Mouse (Mus musculus): Measurements from ENCODE around the gene Nav3.

Nav3 gene

GRCm38 (mm10) chr10:110380792-110381191 lies 75.2 kb downstream of the Nav3 start:
- DNase-seq, result no peak

- DNase-seq, result no peak
These were observed 83.1 kb downstream of the Nav3 start for GRCm38 (mm10) chr10:110372724-110373455.

DNA sequence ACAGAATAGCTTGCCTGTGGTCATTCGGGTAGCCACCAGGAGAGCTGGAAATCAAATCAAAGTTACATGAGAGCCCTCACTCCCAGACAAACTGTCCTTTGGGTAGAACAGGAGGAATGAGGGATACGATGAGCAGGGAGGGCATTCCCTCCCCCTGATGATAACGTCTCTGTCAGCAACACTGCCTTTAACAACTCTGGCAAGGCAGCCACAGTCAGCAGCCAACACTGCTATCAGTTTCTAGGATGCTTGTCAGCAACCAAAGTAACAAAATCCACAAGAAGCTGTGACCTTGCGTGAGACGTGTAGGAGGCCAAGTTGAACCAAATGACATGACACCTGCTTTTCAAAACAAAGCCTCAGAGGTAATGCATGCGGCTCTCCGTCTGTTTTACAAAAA lies 103.9 kb downstream of the Nav3 start:
- no peak for DNase-seq

DNA sequence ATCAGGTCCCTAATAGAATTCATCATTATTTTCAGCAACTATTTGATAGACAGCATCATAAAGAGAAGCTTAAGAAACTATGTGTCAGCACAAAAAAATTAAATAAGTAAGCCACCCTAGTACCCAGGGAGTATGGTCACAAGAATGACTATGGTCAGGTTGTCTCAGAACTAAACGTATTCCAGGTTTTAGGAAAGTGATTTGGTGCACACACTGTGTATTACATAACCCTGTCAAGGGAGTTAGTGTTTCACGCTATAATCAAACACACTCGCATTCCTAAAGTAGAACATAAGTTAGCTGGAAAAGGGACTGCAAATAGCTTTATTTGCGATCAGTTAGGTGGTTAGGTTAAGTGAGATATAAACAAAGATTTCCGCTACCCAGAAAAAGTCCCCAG lies 126.0 kb downstream of the Nav3 start:
- no peak for DNase-seq

- DNase-seq, result no peak
These were observed 126.4 kb downstream of the Nav3 start for GRCm38 (mm10) chr10:110329629-110330028.

GRCm38 (mm10) chr10:110322082-110322632 lies 133.8 kb downstream of the Nav3 start:
- DNase-seq, result no peak

GRCm38 (mm10) chr10:110317275-110317674 lies 138.7 kb downstream of the Nav3 start:
- DNase-seq, result no peak

GRCm38 (mm10) chr10:110314525-110314924 lies 141.5 kb downstream of the Nav3 start:
- DNase-seq, result no peak

GRCm38 (mm10) chr10:110313959-110314358 lies 142.0 kb downstream of the Nav3 start:
- no peak for DNase-seq

DNA sequence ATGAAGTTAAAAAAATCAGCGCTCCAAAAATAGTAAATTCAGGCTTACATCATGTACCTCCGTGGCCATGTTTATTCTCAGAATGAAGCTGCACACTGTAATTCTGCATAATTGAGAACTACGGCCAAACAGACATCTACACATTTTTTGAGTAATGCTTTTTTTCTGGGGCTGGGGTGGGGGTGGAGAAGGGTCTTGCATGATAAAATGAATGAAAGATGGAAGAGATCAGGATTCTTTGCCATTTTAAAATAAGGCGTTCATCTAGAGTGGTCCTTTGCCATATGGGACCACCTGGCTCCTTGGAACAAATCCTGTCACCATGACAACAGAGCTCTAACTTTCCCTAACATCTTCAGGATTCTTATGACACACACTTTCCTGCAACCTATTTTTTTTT lies 146.5 kb downstream of the Nav3 start:
- DNase-seq, result no peak

DNA sequence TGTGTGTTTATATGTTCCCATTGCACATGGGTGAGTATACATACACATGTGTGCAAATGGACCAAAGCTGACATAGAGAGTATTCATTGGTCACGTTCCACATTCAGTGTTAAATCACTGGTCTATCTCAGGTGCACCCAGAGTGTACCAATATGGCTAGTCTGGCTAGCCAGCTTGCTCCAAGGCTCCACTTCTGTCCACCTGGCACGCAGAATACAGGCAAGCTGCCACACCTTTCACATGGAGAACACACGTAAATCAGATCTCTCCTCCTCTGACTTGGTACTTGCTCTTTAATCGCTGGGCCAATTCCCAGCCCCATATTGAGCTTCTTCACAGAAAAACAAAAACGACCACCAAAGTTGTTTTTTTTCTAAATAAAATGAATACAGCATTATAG lies 150.4 kb downstream of the Nav3 start:
- DNase-seq, result no peak

- DNase-seq, result no peak
These were observed 165.9 kb downstream of the Nav3 start for GRCm38 (mm10) chr10:110290016-110290623.

GRCm38 (mm10) chr10:110283879-110284278 lies 172.1 kb downstream of the Nav3 start:
- no peak for DNase-seq

- DNase-seq, result no peak
These were observed 183.2 kb downstream of the Nav3 start for GRCm38 (mm10) chr10:110272818-110273217.

DNA sequence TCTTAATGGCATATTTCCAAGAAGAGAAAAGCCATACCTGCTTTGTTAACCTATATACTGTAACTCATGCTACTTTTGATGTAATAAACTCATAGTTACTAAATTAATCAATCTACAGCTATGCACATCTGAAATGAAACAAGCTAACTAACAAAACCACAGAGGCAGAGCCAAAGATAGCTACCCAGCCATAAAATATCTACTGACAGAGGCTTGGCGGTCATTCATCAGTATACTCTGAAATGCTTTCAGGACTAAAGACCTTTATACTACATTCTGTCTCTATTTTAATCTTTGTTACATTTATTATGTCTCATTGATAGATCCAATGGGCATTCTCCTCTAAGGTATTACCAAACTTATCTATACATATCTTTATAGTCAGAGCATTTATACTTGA lies 185.4 kb downstream of the Nav3 start:
- DNase-seq, result no peak

- no peak for DNase-seq
These were observed 213.9 kb downstream of the Nav3 start for GRCm38 (mm10) chr10:110242128-110242561.

- no peak for DNase-seq
These were observed 215.3 kb downstream of the Nav3 start for GRCm38 (mm10) chr10:110240667-110241066.

GRCm38 (mm10) chr10:110233307-110233930 lies 222.6 kb downstream of the Nav3 start:
- DNase-seq, result no peak

- no peak for DNase-seq
These were observed 249.6 kb downstream of the Nav3 start for GRCm38 (mm10) chr10:110206411-110206810.

GRCm38 (mm10) chr10:110204121-110204697 lies 251.8 kb downstream of the Nav3 start:
- no peak for DNase-seq

- no peak for DNase-seq
These were observed 263.1 kb downstream of the Nav3 start for GRCm38 (mm10) chr10:110192881-110193280.

- no peak for DNase-seq
These were observed 263.8 kb downstream of the Nav3 start for GRCm38 (mm10) chr10:110192026-110192805.

DNA sequence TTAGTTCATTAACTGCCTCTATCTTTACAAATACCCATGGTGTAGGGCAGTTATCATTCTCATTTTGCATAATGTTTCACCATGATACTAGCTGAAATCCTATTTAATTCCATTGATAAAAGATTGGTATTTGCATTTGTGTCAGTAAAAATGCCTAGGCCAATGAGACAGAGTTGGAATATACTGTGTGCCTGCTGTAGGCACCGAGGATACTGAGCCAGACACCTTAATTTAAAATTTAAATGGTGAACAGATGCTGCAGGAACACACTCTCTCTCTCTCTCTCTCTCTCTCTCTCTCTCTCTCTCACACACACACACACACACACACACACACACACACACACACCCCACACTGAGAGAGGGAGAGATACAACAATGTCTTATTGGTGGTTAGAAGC lies 269.8 kb downstream of the Nav3 start:
- no peak for DNase-seq

Measured in thymus, postnatal 36 days (tissue).